Mouse (Mus musculus): ENCODE data around the gene Ppm1h. TPM values are rescaled to one million over a fixed set of nuclear protein-coding genes. Genes with fewer than 3 reads are reported as not detected.

Gene Ppm1h
- polyA plus RNA-seq, 1 experiment, result 34.2 TPM

- Histone ChIP-seq H3K4me1 (ENCODE audit: control insufficient read depth, insufficient read depth, low read length) (peaks cover 2% of the 10 kb centered on the region; the same call in 1 of the 2 replicates), H3K4me3 (ENCODE audit: insufficient read depth, low read length) (no peak overlapping the region), H3K27ac (ENCODE audit: insufficient read depth, low read length) (no peak overlapping the region)
- TF ChIP-seq POLR2A (IDR thresholded peaks at IDR 0.05; ENCODE audit: extremely low read depth, insufficient read depth, low read length) (no peak), CTCF (IDR thresholded peaks at IDR 0.05; ENCODE audit: extremely low read depth, insufficient read depth, low read length) (no peak)
Measured at GRCm38 (mm10) chr10:122793193-122793592, 114.6 kb downstream of the Ppm1h start.

GRCm38 (mm10) chr10:122794187-122794850, 115.8 kb downstream of the Ppm1h start:
- TF ChIP-seq CTCF (IDR thresholded peaks at IDR 0.05; ENCODE audit: extremely low read depth, insufficient read depth, low read length) (peak; percentile 75), POLR2A (IDR thresholded peaks at IDR 0.05; ENCODE audit: extremely low read depth, insufficient read depth, low read length) (no peak)
- Histone ChIP-seq H3K4me1 (ENCODE audit: control insufficient read depth, insufficient read depth, low read length) (peaks cover 2% of the 10 kb centered on the region; the same call in 1 of the 2 replicates), H3K27ac (ENCODE audit: insufficient read depth, low read length) (0 out of 2 replicates have a peak overlapping the region, but pooled peaks have one; percentile 20), H3K4me3 (ENCODE audit: insufficient read depth, low read length) (no peak overlapping the region)

- Histone ChIP-seq H3K27ac (ENCODE audit: insufficient read depth, low read length) (no peak overlapping the region), H3K4me1 (ENCODE audit: control insufficient read depth, insufficient read depth, low read length) (peaks cover 2% of the 10 kb centered on the region; the same call in 1 of the 2 replicates), H3K4me3 (ENCODE audit: insufficient read depth, low read length) (no peak overlapping the region)
- TF ChIP-seq CTCF (IDR thresholded peaks at IDR 0.05; ENCODE audit: extremely low read depth, insufficient read depth, low read length) (peak; percentile 33), POLR2A (IDR thresholded peaks at IDR 0.05; ENCODE audit: extremely low read depth, insufficient read depth, low read length) (no peak)
Measured at GRCm38 (mm10) chr10:122797955-122798354, 119.4 kb downstream of the Ppm1h start.

GRCm38 (mm10) chr10:122800003-122800731, 121.6 kb downstream of the Ppm1h start:
- no peak overlapping the region for H3K27ac ChIP-seq (ENCODE audit: insufficient read depth, low read length)
- no peak overlapping the region for H3K4me3 ChIP-seq (ENCODE audit: insufficient read depth, low read length)
- H3K4me1 ChIP-seq (ENCODE audit: control insufficient read depth, insufficient read depth, low read length), result no peaks in the 10 kb centered on the region
- TF ChIP-seq CTCF (IDR thresholded peaks at IDR 0.05; ENCODE audit: extremely low read depth, insufficient read depth, low read length) (no peak), POLR2A (IDR thresholded peaks at IDR 0.05; ENCODE audit: extremely low read depth, insufficient read depth, low read length) (no peak)

GRCm38 (mm10) chr10:122800732-122801110, 122.2 kb downstream of the Ppm1h start:
- Histone ChIP-seq H3K4me3 (ENCODE audit: insufficient read depth, low read length) (no peak overlapping the region), H3K4me1 (ENCODE audit: control insufficient read depth, insufficient read depth, low read length) (no peaks in the 10 kb centered on the region), H3K27ac (ENCODE audit: insufficient read depth, low read length) (no peak overlapping the region)
- TF ChIP-seq POLR2A (IDR thresholded peaks at IDR 0.05; ENCODE audit: extremely low read depth, insufficient read depth, low read length) (no peak), CTCF (IDR thresholded peaks at IDR 0.05; ENCODE audit: extremely low read depth, insufficient read depth, low read length) (no peak)

- Histone ChIP-seq H3K27ac (ENCODE audit: insufficient read depth, low read length) (no peak overlapping the region), H3K4me1 (ENCODE audit: control insufficient read depth, insufficient read depth, low read length) (no peaks in the 10 kb centered on the region; the same call in 1 of the 2 replicates), H3K4me3 (ENCODE audit: insufficient read depth, low read length) (no peak overlapping the region)
- no peak for TF ChIP-seq CTCF (IDR thresholded peaks at IDR 0.05; ENCODE audit: extremely low read depth, insufficient read depth, low read length)
- no peak for TF ChIP-seq POLR2A (IDR thresholded peaks at IDR 0.05; ENCODE audit: extremely low read depth, insufficient read depth, low read length)
Measured at GRCm38 (mm10) chr10:122802218-122802617, 123.7 kb downstream of the Ppm1h start.

GRCm38 (mm10) chr10:122802901-122803300, 124.3 kb downstream of the Ppm1h start:
- Histone ChIP-seq H3K27ac (ENCODE audit: insufficient read depth, low read length) (no peak overlapping the region), H3K4me1 (ENCODE audit: control insufficient read depth, insufficient read depth, low read length) (peaks cover 4% of the 10 kb centered on the region; the same call in 1 of the 2 replicates), H3K4me3 (ENCODE audit: insufficient read depth, low read length) (no peak overlapping the region)
- TF ChIP-seq POLR2A (IDR thresholded peaks at IDR 0.05; ENCODE audit: extremely low read depth, insufficient read depth, low read length), result no peak
- no peak for TF ChIP-seq CTCF (IDR thresholded peaks at IDR 0.05; ENCODE audit: extremely low read depth, insufficient read depth, low read length)

- H3K4me3 ChIP-seq (ENCODE audit: insufficient read depth, low read length), result no peak overlapping the region
- no peak overlapping the region for H3K27ac ChIP-seq (ENCODE audit: insufficient read depth, low read length)
- peaks cover 4% of the 10 kb centered on the region; the same call in 1 of the 2 replicates for H3K4me1 ChIP-seq (ENCODE audit: control insufficient read depth, insufficient read depth, low read length)
- TF ChIP-seq CTCF (IDR thresholded peaks at IDR 0.05; ENCODE audit: extremely low read depth, insufficient read depth, low read length) (peak; percentile 92), POLR2A (IDR thresholded peaks at IDR 0.05; ENCODE audit: extremely low read depth, insufficient read depth, low read length) (no peak)
Measured at GRCm38 (mm10) chr10:122803906-122804305, 125.3 kb downstream of the Ppm1h start.

- no peak overlapping the region for H3K4me3 ChIP-seq (ENCODE audit: insufficient read depth, low read length)
- peaks cover 6% of the 10 kb centered on the region for H3K4me1 ChIP-seq (ENCODE audit: control insufficient read depth, insufficient read depth, low read length)
- TF ChIP-seq CTCF (IDR thresholded peaks at IDR 0.05; ENCODE audit: extremely low read depth, insufficient read depth, low read length) (no peak), POLR2A (IDR thresholded peaks at IDR 0.05; ENCODE audit: extremely low read depth, insufficient read depth, low read length) (no peak)
- H3K27ac ChIP-seq (ENCODE audit: insufficient read depth, low read length), result no peak overlapping the region
Measured at GRCm38 (mm10) chr10:122805866-122806265, 127.3 kb downstream of the Ppm1h start.

Measured in cortical plate, adult 2 months (tissue).